Mouse (Mus musculus) left cerebral cortex, postnatal 25 days (tissue): ENCODE measurements around the gene Fxyd7. TPM values are rescaled to one million over a fixed set of nuclear protein-coding genes. Genes with fewer than 3 reads are reported as not detected.

Experiments used
- DNase-seq, 2 experiments: peaks; one replicate each; pipeline ENCODE4 v3.0.0; 2022; ENCODE audit warnings: low spot score in 2 of 2, mixed read lengths in 1 of 2
- intact Hi-C: fragments of 180-260 bp; cut with DNase I; formaldehyde crosslinking; loops from one replicate; pipeline ENCODE4 v1.15.1; 2025
- total RNA-seq, 2 experiments: library from RNA; stranded (reverse); gene quantifications; 2 replicates each; pipeline ENCODE4 v1.2.3; 2021

Fxyd7 gene
- total RNA-seq, 2 experiments from 2014 or later, result 185 to 232 TPM

- no peak for DNase-seq
- intact Hi-C loops, result no loop called here
Observed at GRCm38 (mm10) chr7:31054661-31055320, 3.5 kb upstream of the Fxyd7 start.

- intact Hi-C loops, result no loop called here
- peak in 1 of 2 experiments; percentile 18 for DNase-seq
Observed at GRCm38 (mm10) chr7:31053882-31054447, 2.7 kb upstream of the Fxyd7 start.

GRCm38 (mm10) chr7:31052636-31053434 is 1.6 kb upstream of the Fxyd7 start:
- DNase-seq, result peak; percentile 74 to 92
- intact Hi-C loops, result no loop called here

GRCm38 (mm10) chr7:31052251-31052635 is 976 bp upstream of the Fxyd7 start:
- intact Hi-C loops, result no loop called here
- DNase-seq, result no peak

- intact Hi-C loops, result loop anchor here (1.0 kb wide), 2 partner anchors 33 to 94 kb away; no protein-coding TSS in a partner anchor
- DNase-seq, result peak; percentile 71 to 81
Observed at GRCm38 (mm10) chr7:31050921-31051320, 346 bp downstream of the Fxyd7 start.

GRCm38 (mm10) chr7:31050487-31050886 is 780 bp downstream of the Fxyd7 start:
- peak in 1 of 2 experiments; percentile 16 for DNase-seq

GRCm38 (mm10) chr7:31049846-31050281 is 1.4 kb downstream of the Fxyd7 start:
- intact Hi-C loops, result loop anchor here (1.0 kb wide), 2 partner anchors 32 to 93 kb away; no protein-coding TSS in a partner anchor
- DNase-seq, result peak; percentile 61 to 85

More at GRCm38 (mm10) chr7:31050487-31050886, 780 bp downstream of the Fxyd7 start:
- intact Hi-C loops, result loop anchor here (1.0 kb wide), 2 partner anchors 32 to 93 kb away; no protein-coding TSS in a partner anchor

GRCm38 (mm10) chr7:31049135-31049845 is 2.0 kb downstream of the Fxyd7 start:
- DNase-seq, result peak in 1 of 2 experiments; percentile 64
- intact Hi-C loops, result no loop called here

- intact Hi-C loops, result no loop called here
- no peak for DNase-seq
Observed at GRCm38 (mm10) chr7:31042431-31042910, 8.8 kb downstream of the Fxyd7 start, which contains the start of gene Fxyd5. Fxyd5 (minus strand) TSS chr7:31042481.

- DNase-seq, result no peak
- intact Hi-C loops, result no loop called here
Observed at GRCm38 (mm10) chr7:31041662-31042315, 9.5 kb downstream of the Fxyd7 start.

GRCm38 (mm10) chr7:31041023-31041407 is 10.3 kb downstream of the Fxyd7 start:
- DNase-seq, result no peak
- intact Hi-C loops, result no loop called here

- intact Hi-C loops, result no loop called here
- no peak for DNase-seq
Observed at GRCm38 (mm10) chr7:31040281-31041022, 10.8 kb downstream of the Fxyd7 start.

GRCm38 (mm10) chr7:31039011-31039410 is 12.3 kb downstream of the Fxyd7 start:
- no peak for DNase-seq
- intact Hi-C loops, result no loop called here

- DNase-seq, result no peak
- intact Hi-C loops, result no loop called here
Observed at GRCm38 (mm10) chr7:31037675-31038074, 13.6 kb downstream of the Fxyd7 start.

GRCm38 (mm10) chr7:31036917-31037316 is 14.3 kb downstream of the Fxyd7 start:
- intact Hi-C loops, result no loop called here
- DNase-seq, result no peak

- DNase-seq, result no peak
- intact Hi-C loops, result no loop called here
Observed at GRCm38 (mm10) chr7:31035291-31035690, 16.0 kb downstream of the Fxyd7 start.

- DNase-seq, result no peak
- intact Hi-C loops, result no loop called here
Observed at GRCm38 (mm10) chr7:31034789-31035188, 16.5 kb downstream of the Fxyd7 start.

- no peak for DNase-seq
- intact Hi-C loops, result no loop called here
Observed at GRCm38 (mm10) chr7:31033409-31034165, 17.7 kb downstream of the Fxyd7 start.
